Mouse (Mus musculus): ENCODE results near the gene Olfr1408. TPM values are rescaled to one million over a fixed set of nuclear protein-coding genes. Genes with fewer than 3 reads are reported as not detected.

Gene Olfr1408
- not detected for total RNA-seq (2018; cell fraction: chromatin; rRNA removed)
- not detected for total RNA-seq (2018; cell fraction: cytosol; rRNA removed)
- total RNA-seq (2018; cell fraction: nucleus; rRNA removed) = not detected
- not detected in 3 replicates for polyA plus RNA-seq (2018)

DNA sequence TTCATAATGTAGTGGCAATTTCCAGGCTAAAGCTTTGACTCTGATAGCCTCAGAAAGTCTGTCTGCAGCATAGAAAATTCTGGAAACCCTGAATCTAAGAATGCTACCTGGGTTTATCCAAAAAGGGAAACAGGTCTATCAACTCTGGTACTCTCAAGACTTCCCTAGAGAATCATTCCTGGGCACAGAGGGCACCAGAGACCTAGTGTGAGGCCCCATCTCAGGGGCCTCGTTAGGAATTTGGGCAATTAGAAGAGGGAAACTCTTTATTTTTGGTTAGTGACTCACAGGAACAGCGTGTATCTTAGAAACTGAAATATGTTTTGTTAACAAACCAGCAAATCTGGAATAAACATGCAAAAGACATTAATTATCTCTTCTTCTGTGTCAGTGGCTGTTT lies at the start of gene Olfr1408:
TSS of gene Olfr1408 (minus strand) at position 101 of the 400 bp plus-strand sequence.
- no peaks in the 10 kb centered on the region for H3K36me3 ChIP-seq (ENCODE audit: inconsistent target)
- no peaks in the 10 kb centered on the region for H3K79me2 ChIP-seq (ENCODE audit: inconsistent target)
- WGBS (ENCODE audit: missing documents) = 72% methylated on average over 2 of the region's 2 CpGs
- no peak within 1 kb of the TSS for H3K27ac ChIP-seq
- no peak within 1 kb of the TSS for H3K4me3 ChIP-seq (ENCODE audit: inconsistent target)

DNA sequence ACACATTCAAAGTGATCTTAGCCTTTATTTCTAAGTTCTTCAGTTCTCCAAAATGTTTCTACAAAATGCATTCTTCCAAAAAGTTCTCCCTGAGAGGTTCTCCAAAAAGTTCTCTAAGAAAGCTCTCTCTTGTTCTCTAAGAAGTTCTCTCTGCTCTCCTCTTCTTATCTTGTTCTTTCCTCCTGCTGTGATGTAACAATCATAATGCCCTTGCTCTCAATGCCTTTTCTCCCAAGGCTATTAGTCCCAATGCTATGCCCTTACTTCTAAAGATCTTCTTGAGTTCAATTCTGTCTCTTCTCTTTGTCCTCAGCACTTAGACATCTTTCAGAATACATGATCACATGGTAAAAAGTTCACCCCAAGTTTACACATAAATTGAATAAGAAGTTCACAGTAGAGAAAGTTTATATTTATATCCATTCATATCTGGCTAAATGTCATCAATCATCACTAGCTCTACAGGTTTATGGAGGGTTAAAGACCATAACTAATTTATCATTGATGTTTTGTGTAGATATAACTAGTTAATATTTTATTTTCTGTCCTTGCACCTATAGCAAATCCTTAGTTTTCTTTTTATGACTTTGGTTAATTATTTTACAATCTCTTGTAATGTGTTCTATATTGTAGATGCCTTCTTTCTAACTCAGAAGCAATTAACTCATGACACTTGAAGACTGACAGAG lies 37.1 kb upstream of the Olfr1408 start:
- Histone ChIP-seq H3K4me3 (ENCODE audit: inconsistent target) (no peak overlapping the region), H3K79me2 (ENCODE audit: inconsistent target) (no peaks in the 10 kb centered on the region), H3K36me3 (ENCODE audit: inconsistent target) (no peaks in the 10 kb centered on the region), H3K27ac (no peak overlapping the region)

Other genes with a start within 250 kb of the Olfr1408 start
- gene Apcs, start 242.3 kb downstream of the Olfr1408 start, polyA plus RNA-seq (2018) = not detected in 3 replicates
- gene Olfr16, start 187.0 kb downstream of the Olfr1408 start, polyA plus RNA-seq (2018) = not detected in 3 replicates
- not detected in 3 replicates for gene Olfr1406, start 53.3 kb upstream of the Olfr1408 start, polyA plus RNA-seq (2018)
- not detected in 3 replicates for gene Olfr218, start 60.4 kb upstream of the Olfr1408 start, polyA plus RNA-seq (2018)
- gene Olfr1404, start 75.0 kb upstream of the Olfr1408 start, polyA plus RNA-seq (2018) = not detected in 3 replicates
- not detected in 3 replicates for gene Fcer1a, start 89.8 kb upstream of the Olfr1408 start, polyA plus RNA-seq (2018)
- gene Olfr418, start 128.6 kb upstream of the Olfr1408 start, polyA plus RNA-seq (2018) = not detected in 3 replicates
- not detected in 3 replicates for gene Mptx2, start 140.4 kb upstream of the Olfr1408 start, polyA plus RNA-seq (2018)
- not detected in 3 replicates for gene Ackr1, start 196.4 kb upstream of the Olfr1408 start, polyA plus RNA-seq (2018)
- gene Aim2, start 213.5 kb upstream of the Olfr1408 start, polyA plus RNA-seq (2018) = 44.1 to 91.8 TPM (median 78.5 TPM) in 3 replicates
- not detected in 3 replicates for gene Cadm3, start 230.3 kb upstream of the Olfr1408 start, polyA plus RNA-seq (2018)

Measured in macrophage (primary cell).